Mouse (Mus musculus): ENCODE measurements at regions not wholly inside any gene's neighbourhood (a gene's known extent, or its start where the extent isn't known, plus 50 kb on each side); places are given as distances from the start of the nearest gene placed in this dataset.

DNA sequence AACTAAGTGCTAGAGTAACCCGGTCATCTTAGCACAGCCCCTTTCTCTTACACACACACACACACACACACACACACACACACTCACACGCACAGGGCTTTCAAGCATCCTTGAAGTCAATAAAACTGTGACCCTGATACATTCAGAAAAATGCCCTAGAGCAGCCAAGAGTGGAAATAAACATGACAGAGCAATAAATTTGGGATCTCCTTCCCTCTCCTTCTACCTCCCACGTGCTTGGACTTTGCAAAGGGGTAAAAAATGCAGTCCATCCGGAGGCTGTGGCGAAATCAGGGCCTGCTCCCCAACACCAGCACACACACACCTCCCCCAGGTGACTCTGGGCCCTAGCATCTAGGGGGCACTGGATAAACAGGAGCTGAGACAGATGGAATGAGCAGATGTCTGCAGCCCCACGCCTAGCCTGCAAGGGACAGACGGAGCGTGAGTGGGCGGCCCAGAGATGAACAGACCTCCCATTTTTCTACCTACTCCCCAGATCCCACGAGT, 71.3 kb upstream of the Jarid2 start:
- ATAC-seq (replicated peaks; ENCODE audit: low FRiP score, low read depth) (peak; percentile 57), DNase-seq (ENCODE audit: low spot score) (peak; percentile 94)
- no peak overlapping the region for H3K4me2 ChIP-seq (ENCODE audit: low read length)
- TF ChIP-seq CTCF (IDR thresholded peaks at IDR 0.05; ENCODE audit: low read depth), result no peak; the same call in 1 of the 2 replicates
- no peaks in the 10 kb centered on the region for H3K27me3 ChIP-seq (ENCODE audit: insufficient read depth, low read length)
- H3K9me3 ChIP-seq (replicated peaks; ENCODE audit: low read length), result no peaks in the 10 kb centered on the region
- no peak overlapping the region for H3K4me3 ChIP-seq (replicated peaks; ENCODE audit: low read depth, low read length)
- H3K4me1 ChIP-seq (replicated peaks; ENCODE audit: insufficient read depth, low read length), result no peaks in the 10 kb centered on the region
- H3K27ac ChIP-seq, result no peak overlapping the region
- H3K36me3 ChIP-seq (ENCODE audit: insufficient read depth, low read length), result no peaks in the 10 kb centered on the region
- no peak overlapping the region for H3K9ac ChIP-seq (ENCODE audit: low read depth, low read length)
- 16% methylated on average over 10 of the region's 10 CpGs for WGBS

DNA sequence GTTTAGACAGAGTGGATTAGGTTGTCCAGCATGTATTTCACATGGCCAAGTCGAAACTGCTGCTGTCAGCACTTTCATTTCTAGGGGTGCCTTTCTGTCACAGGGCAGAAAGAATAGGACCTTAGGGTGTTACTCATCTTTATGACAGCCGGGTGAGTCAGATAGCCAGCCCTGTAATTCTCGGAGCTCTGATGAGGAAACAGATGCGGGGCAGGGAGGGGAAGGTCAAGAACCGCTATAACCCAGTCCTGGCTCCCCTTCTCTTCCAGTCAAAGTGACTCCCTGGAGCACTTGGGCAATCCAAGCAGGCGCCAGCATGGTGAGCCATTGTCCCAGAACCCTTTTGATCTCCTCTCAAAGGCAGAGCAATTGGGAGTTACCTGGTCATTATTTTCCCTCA, 69.4 kb upstream of the Jarid2 start:
- no peak for TF ChIP-seq CTCF (IDR thresholded peaks at IDR 0.05; ENCODE audit: low read depth)
- Histone ChIP-seq H3K27me3 (ENCODE audit: insufficient read depth, low read length) (no peaks in the 10 kb centered on the region), H3K4me1 (replicated peaks; ENCODE audit: insufficient read depth, low read length) (no peaks in the 10 kb centered on the region), H3K9me3 (replicated peaks; ENCODE audit: low read length) (no peaks in the 10 kb centered on the region), H3K4me2 (ENCODE audit: low read length) (no peak overlapping the region), H3K4me3 (replicated peaks; ENCODE audit: low read depth, low read length) (no peak overlapping the region), H3K27ac (no peak overlapping the region), H3K36me3 (ENCODE audit: insufficient read depth, low read length) (no peaks in the 10 kb centered on the region), H3K9ac (ENCODE audit: low read depth, low read length) (no peak overlapping the region)
- ATAC-seq (replicated peaks; ENCODE audit: low FRiP score, low read depth) (no peak), DNase-seq (ENCODE audit: low spot score) (no peak)
- WGBS, result 35% methylated on average over 6 of the region's 6 CpGs

DNA sequence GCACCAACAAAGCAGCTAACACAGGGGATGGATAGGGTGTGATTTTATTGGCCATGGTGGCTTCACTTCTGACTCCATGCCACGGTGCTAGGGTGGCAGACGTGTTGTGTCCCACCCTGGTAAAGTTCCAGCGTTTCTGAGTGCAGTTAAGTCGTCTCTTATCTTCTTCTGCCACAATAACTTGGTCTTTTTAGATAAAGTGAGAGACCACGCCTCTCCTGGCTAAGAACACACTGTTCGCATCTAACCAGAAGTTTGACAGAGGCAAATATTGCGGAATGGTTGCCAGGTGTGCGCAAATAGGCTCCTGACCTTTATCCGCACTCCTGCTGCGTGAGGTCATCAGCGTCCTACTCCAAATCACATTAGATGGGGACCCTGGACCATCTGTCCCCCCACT, 66.2 kb upstream of the Jarid2 start:
- H3K9me3 ChIP-seq (replicated peaks; ENCODE audit: low read length), result no peaks in the 10 kb centered on the region
- no peak overlapping the region for H3K27ac ChIP-seq
- H3K4me3 ChIP-seq (replicated peaks; ENCODE audit: low read depth, low read length), result no peak overlapping the region
- H3K4me2 ChIP-seq (ENCODE audit: low read length), result no peak overlapping the region
- ATAC-seq (replicated peaks; ENCODE audit: low FRiP score, low read depth) (no peak), DNase-seq (ENCODE audit: low spot score) (no peak)
- H3K4me1 ChIP-seq (replicated peaks; ENCODE audit: insufficient read depth, low read length), result no peaks in the 10 kb centered on the region
- no peaks in the 10 kb centered on the region for H3K36me3 ChIP-seq (ENCODE audit: insufficient read depth, low read length)
- 85% methylated on average over 11 of the region's 11 CpGs for WGBS
- no peak overlapping the region for H3K9ac ChIP-seq (ENCODE audit: low read depth, low read length)
- H3K27me3 ChIP-seq (ENCODE audit: insufficient read depth, low read length), result no peaks in the 10 kb centered on the region
- no peak for TF ChIP-seq CTCF (IDR thresholded peaks at IDR 0.05; ENCODE audit: low read depth)

DNA sequence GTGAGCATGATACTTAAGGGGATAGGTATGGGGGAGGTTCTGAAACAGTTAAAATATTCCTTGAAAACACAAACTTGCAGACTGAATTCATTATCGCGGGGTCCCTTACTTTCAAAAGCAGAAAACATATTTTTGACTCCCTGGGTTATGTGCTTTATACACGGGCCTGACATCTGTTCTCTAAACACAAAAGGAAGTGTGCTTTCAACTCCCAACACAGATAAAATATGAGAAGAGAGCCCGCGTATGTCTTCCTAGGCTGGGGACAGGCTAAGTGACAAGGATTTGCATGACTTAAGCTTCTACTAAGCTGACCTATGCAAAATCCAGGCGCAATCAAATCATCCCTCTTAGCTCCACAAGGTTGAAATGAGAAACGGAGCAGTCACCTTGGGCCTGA, 65.5 kb upstream of the Jarid2 start:
- Histone ChIP-seq H3K9ac (ENCODE audit: low read depth, low read length) (no peak overlapping the region), H3K36me3 (ENCODE audit: insufficient read depth, low read length) (no peaks in the 10 kb centered on the region), H3K4me3 (replicated peaks; ENCODE audit: low read depth, low read length) (no peak overlapping the region), H3K27me3 (ENCODE audit: insufficient read depth, low read length) (no peaks in the 10 kb centered on the region), H3K27ac (no peak overlapping the region), H3K4me2 (ENCODE audit: low read length) (no peak overlapping the region), H3K4me1 (replicated peaks; ENCODE audit: insufficient read depth, low read length) (no peaks in the 10 kb centered on the region), H3K9me3 (replicated peaks; ENCODE audit: low read length) (no peaks in the 10 kb centered on the region)
- WGBS, result 52% methylated on average over 7 of the region's 7 CpGs
- no peak for DNase-seq (ENCODE audit: low spot score)
- ATAC-seq (replicated peaks; ENCODE audit: low FRiP score, low read depth), result no peak
- no peak for TF ChIP-seq CTCF (IDR thresholded peaks at IDR 0.05; ENCODE audit: low read depth)

DNA sequence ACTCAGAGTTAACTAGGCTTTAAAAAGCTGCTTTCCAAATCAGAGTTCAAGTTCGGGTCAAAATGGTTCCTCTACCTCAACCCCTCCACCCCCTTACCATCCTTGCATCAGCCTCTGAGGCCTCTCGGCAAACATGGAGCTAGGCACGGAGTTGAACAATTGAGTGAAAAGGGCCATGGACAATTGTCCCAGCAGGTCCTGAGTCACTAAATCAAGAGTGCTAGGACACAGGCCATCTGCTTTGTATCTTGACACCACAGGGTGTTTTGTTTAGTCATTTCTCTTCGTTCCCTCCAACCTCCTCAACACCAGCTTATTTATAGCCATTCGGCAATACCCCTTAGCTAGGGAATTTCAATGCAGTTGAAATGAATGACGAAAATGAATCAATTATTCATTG, 59.5 kb upstream of the Jarid2 start:
- DNase-seq (ENCODE audit: low spot score) (no peak), ATAC-seq (replicated peaks; ENCODE audit: low FRiP score, low read depth) (no peak)
- H3K4me2 ChIP-seq (ENCODE audit: low read length), result no peak overlapping the region
- H3K4me3 ChIP-seq (replicated peaks; ENCODE audit: low read depth, low read length), result no peak overlapping the region
- WGBS, result 62% methylated on average over 6 of the region's 6 CpGs
- H3K27ac ChIP-seq, result no peak overlapping the region
- H3K36me3 ChIP-seq (ENCODE audit: insufficient read depth, low read length), result no peaks in the 10 kb centered on the region
- no peak for TF ChIP-seq CTCF (IDR thresholded peaks at IDR 0.05; ENCODE audit: low read depth)
- H3K4me1 ChIP-seq (replicated peaks; ENCODE audit: insufficient read depth, low read length), result peaks cover 7% of the 10 kb centered on the region
- H3K27me3 ChIP-seq (ENCODE audit: insufficient read depth, low read length), result no peaks in the 10 kb centered on the region
- H3K9me3 ChIP-seq (replicated peaks; ENCODE audit: low read length), result no peaks in the 10 kb centered on the region
- no peak overlapping the region for H3K9ac ChIP-seq (ENCODE audit: low read depth, low read length)

DNA sequence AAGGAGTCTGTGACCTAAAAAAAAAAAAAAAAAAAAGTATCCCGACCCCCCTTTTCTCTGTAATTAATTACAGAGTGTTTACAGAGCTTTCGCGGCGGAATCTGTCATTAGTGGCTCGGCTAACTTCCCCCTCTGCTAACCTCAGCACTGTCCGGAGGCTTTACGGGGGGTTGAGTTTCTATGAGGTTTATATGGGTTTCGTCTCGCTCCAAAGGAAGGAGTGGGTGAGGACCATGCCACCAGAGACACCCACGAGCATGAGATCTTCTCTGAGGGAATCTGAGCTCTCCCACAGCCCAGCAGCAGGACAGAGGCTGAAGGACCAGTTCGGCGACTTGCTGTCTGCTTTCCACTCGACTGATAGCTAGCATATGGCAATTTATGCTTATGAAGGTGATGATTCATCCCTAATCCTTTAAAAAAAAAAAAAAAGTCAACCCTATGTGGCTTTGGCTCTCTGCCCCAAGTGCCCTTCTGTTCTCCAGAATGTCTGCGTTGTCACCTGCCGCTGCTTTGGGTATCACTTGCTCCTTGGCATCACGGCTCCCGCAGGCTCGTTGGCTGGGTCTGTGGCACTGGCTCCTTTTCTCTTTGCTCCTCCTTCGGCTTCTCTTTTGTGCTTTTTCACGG, 55.8 kb upstream of the Jarid2 start:
- Histone ChIP-seq H3K4me2 (ENCODE audit: low read length) (peak overlapping the region; percentile 54), H3K4me3 (replicated peaks; ENCODE audit: low read depth, low read length) (peak overlapping the region; percentile 20), H3K9me3 (replicated peaks; ENCODE audit: low read length) (no peaks in the 10 kb centered on the region), H3K36me3 (ENCODE audit: insufficient read depth, low read length) (no peaks in the 10 kb centered on the region), H3K9ac (ENCODE audit: low read depth, low read length) (no peak overlapping the region), H3K4me1 (replicated peaks; ENCODE audit: insufficient read depth, low read length) (peaks cover 7% of the 10 kb centered on the region), H3K27ac (no peak overlapping the region), H3K27me3 (ENCODE audit: insufficient read depth, low read length) (no peaks in the 10 kb centered on the region)
- WGBS, result 8% methylated on average over 20 of the region's 20 CpGs
- DNase-seq (ENCODE audit: low spot score) (peak; percentile 68), ATAC-seq (replicated peaks; ENCODE audit: low FRiP score, low read depth) (no peak; the same call in 1 of the 2 replicates)
- no peak for TF ChIP-seq CTCF (IDR thresholded peaks at IDR 0.05; ENCODE audit: low read depth)

DNA sequence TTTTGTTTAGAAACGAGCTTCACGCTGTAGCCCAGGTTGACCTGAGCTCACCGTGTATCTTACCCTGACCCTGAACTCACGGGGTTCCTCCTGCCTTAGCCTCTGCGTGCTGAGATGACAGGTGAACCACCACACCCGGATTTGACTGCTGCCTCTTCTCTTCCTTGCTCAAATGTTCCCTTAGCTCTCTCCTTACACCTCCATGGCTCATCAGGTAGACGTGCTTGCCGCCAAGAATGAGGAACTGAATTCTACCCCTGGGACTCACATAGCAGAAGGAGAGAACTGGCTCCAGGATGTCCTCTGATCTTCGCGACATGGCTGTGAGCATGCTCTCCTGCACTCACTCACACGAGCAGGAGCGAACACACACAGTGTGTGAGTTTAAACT, 55.3 kb upstream of the Jarid2 start:
- DNase-seq (ENCODE audit: low spot score), result peak; percentile 10
- Histone ChIP-seq H3K27ac (no peak overlapping the region), H3K9ac (ENCODE audit: low read depth, low read length) (no peak overlapping the region), H3K4me1 (replicated peaks; ENCODE audit: insufficient read depth, low read length) (peaks cover 7% of the 10 kb centered on the region), H3K27me3 (ENCODE audit: insufficient read depth, low read length) (no peaks in the 10 kb centered on the region), H3K9me3 (replicated peaks; ENCODE audit: low read length) (no peaks in the 10 kb centered on the region), H3K4me3 (replicated peaks; ENCODE audit: low read depth, low read length) (peak overlapping the region; percentile 20; the same call in 1 of the 2 replicates), H3K4me2 (ENCODE audit: low read length) (peak overlapping the region; percentile 54), H3K36me3 (ENCODE audit: insufficient read depth, low read length) (no peaks in the 10 kb centered on the region)
- 20% methylated on average over 12 of the region's 12 CpGs for WGBS
- no peak for ATAC-seq (replicated peaks; ENCODE audit: low FRiP score, low read depth)
- no peak for TF ChIP-seq CTCF (IDR thresholded peaks at IDR 0.05; ENCODE audit: low read depth)

All from kidney, postnatal 0 days (tissue).